8 mouse cellular contexts compared by ENCODE assay signal in genomic region chr2:127521172-127522005, GRCm38 (mm10). TPM values are rescaled to one million over a fixed set of nuclear protein-coding genes. Genes with fewer than 3 reads are reported as not detected.
DNase-seq lines count a peak whose midpoint lies in the region; ATAC-seq and TF ChIP-seq lines count a peak whose summit lies in the region.

No protein-coding gene starts in this region.

- no peak for TF ChIP-seq EP300 in heart, adult 2 months (IDR thresholded peaks at IDR 0.05; ENCODE audit: insufficient read depth, low read depth, low read length)
- no peak for TF ChIP-seq EP300 in stomach, postnatal 0 days (optimal IDR thresholded peaks at IDR 0.05)

- peak; percentile 39 for ATAC-seq in stomach, postnatal 0 days (ENCODE audit: low FRiP score, low TSS enrichment)
- ATAC-seq in megakaryocyte-erythroid progenitor cell, adult 5-6 weeks (replicated peaks; ENCODE audit: low FRiP score, low TSS enrichment, poor library complexity, severe bottlenecking): no peak

- H3K4me3 ChIP-seq in heart, adult 2 months: 0 out of 2 replicates have a peak overlapping the region, but pooled peaks have one; percentile 7
- H3K4me3 ChIP-seq in midbrain, embryonic 10.5 days: peak overlapping the region; percentile 55
- H3K4me3 ChIP-seq in stomach, postnatal 0 days (ENCODE audit: low read depth, low read length): peak overlapping the region; percentile 25

- H3K4me2 ChIP-seq in stomach, postnatal 0 days (replicated peaks; ENCODE audit: low read depth): peak overlapping the region; percentile 49

- TF ChIP-seq CTCF in heart, adult 2 months (IDR thresholded peaks at IDR 0.05): no peak
- no peak for TF ChIP-seq CTCF in stomach, postnatal 0 days (IDR thresholded peaks at IDR 0.05; ENCODE audit: low read depth)

- no peak for DNase-seq in heart, adult 2 months
- DNase-seq in heart, adult 9 months (ENCODE audit: low spot score in 2 of 2): no peak
- peak; percentile 92 for DNase-seq in cerebellum, adult 9-11 months
- peak; percentile 53 to 56 for DNase-seq in frontal cortex, postnatal 25 days (ENCODE audit: low spot score in 2 of 2)
- DNase-seq in layer of hippocampus, postnatal 36 days: peak; percentile 68 to 69
- peak; percentile 66 for DNase-seq in midbrain, embryonic 10.5 days (ENCODE audit: low spot score)
- peak; percentile 25 for DNase-seq in stomach, postnatal 0 days (ENCODE audit: low spot score)

- no peaks in the 10 kb centered on the region for H3K79me2 ChIP-seq in heart, adult 2 months (replicated peaks; ENCODE audit: control insufficient read depth, insufficient read depth, low read length)

- no peaks in the 10 kb centered on the region for H3K36me3 ChIP-seq in heart, adult 2 months (ENCODE audit: control insufficient read depth, insufficient read depth, low read length)
- no peaks in the 10 kb centered on the region for H3K36me3 ChIP-seq in midbrain, embryonic 10.5 days
- no peaks in the 10 kb centered on the region for H3K36me3 ChIP-seq in stomach, postnatal 0 days (ENCODE audit: control insufficient read depth, insufficient read depth, low read length)

- intact Hi-C loops in heart, adult 2 months (cut with DNase I): no loop called here

- H3K9ac ChIP-seq in heart, adult 2 months (ENCODE audit: low read depth, low read length): no peak overlapping the region
- peak overlapping the region; percentile 45 for H3K9ac ChIP-seq in stomach, postnatal 0 days (ENCODE audit: low read length)

- no peaks in the 10 kb centered on the region for H3K9me3 ChIP-seq in midbrain, embryonic 10.5 days (replicated peaks)
- no peaks in the 10 kb centered on the region for H3K9me3 ChIP-seq in stomach, postnatal 0 days (ENCODE audit: control insufficient read depth, low read length)

- peaks cover 3% of the 10 kb centered on the region; the same call in 1 of the 2 replicates for H3K4me1 ChIP-seq in heart, adult 2 months (ENCODE audit: control insufficient read depth, insufficient read depth, low read length)
- H3K4me1 ChIP-seq in midbrain, embryonic 10.5 days: peaks cover 48% of the 10 kb centered on the region
- no peaks in the 10 kb centered on the region; the same call in 1 of the 2 replicates for H3K4me1 ChIP-seq in stomach, postnatal 0 days (replicated peaks; ENCODE audit: control insufficient read depth, insufficient read depth)

- no peak for TF ChIP-seq POLR2A in heart, adult 2 months (IDR thresholded peaks at IDR 0.05; ENCODE audit: insufficient read depth, low read depth, low read length)

- H3K27ac ChIP-seq in heart, adult 2 months: no peak overlapping the region
- peak overlapping the region; percentile 80 for H3K27ac ChIP-seq in midbrain, embryonic 10.5 days (replicated peaks)
- H3K27ac ChIP-seq in stomach, postnatal 0 days (replicated peaks): no peak overlapping the region

- H3K27me3 ChIP-seq in heart, adult 2 months (ENCODE audit: control insufficient read depth, insufficient read depth, low read length): no peaks in the 10 kb centered on the region
- peaks cover 7% of the 10 kb centered on the region for H3K27me3 ChIP-seq in midbrain, embryonic 10.5 days (ENCODE audit: low read depth, poor library complexity, severe bottlenecking)
- H3K27me3 ChIP-seq in stomach, postnatal 0 days (ENCODE audit: control insufficient read depth, insufficient read depth, low read length): no peaks in the 10 kb centered on the region

- 7% methylated on average over 18 of the region's 18 CpGs for WGBS in heart, adult 2 months
- under 1% methylated on average over 18 of the region's 18 CpGs for WGBS in midbrain, embryonic 10.5 days
- 5% methylated on average over 17 of the region's 18 CpGs for WGBS in stomach, postnatal 0 days

RNA-seq across cellular contexts. Expression of gene Kcnip3, which starts 0.5 kb away (rescaled TPM):
- 1 to 10 TPM; 1.1 to 1.3 TPM for total RNA-seq in heart, adult 2 months (2021)
- polyA plus RNA-seq in heart, adult 2 months (2012; rRNA removed): 1.2 and 1.3 TPM in 2 replicates
- total RNA-seq in layer of hippocampus, postnatal 36 days (2021): 10 to 100 TPM; 59.6 to 61.7 TPM
- polyA plus RNA-seq in midbrain, embryonic 10.5 days (2016; fragmentation: Nextera tagmentation; extraction: Ambion mirVana): 1.8 and 2.6 TPM in 2 replicates
- polyA plus RNA-seq in stomach, postnatal 0 days (2015; fragmentation: Nextera tagmentation; extraction: Ambion mirVana): 1.2 TPM in 2 replicates
- not detected in 2 replicates for total RNA-seq in megakaryocyte-erythroid progenitor cell, adult 5-6 weeks (2014; fragmentation: Nextera tagmentation)
- total RNA-seq in megakaryocyte-erythroid progenitor cell, adult 5-6 weeks (2017): 0.15 TPM in 1 of 2 replicates, not detected in the other

RNA-seq across cellular contexts. Expression of gene Prom2, which starts 19.9 kb away (rescaled TPM):
- total RNA-seq in heart, adult 2 months (2021): not detected
- polyA plus RNA-seq in heart, adult 2 months (2012; rRNA removed): 0.06 and 0.14 TPM in 2 replicates
- under 1 TPM; 0.07 to 0.08 TPM for total RNA-seq in layer of hippocampus, postnatal 36 days (2021)
- polyA plus RNA-seq in midbrain, embryonic 10.5 days (2016; fragmentation: Nextera tagmentation; extraction: Ambion mirVana): 0.28 and 0.43 TPM in 2 replicates
- 17.2 and 20.5 TPM in 2 replicates for polyA plus RNA-seq in stomach, postnatal 0 days (2015; fragmentation: Nextera tagmentation; extraction: Ambion mirVana)
- total RNA-seq in megakaryocyte-erythroid progenitor cell, adult 5-6 weeks (2014; fragmentation: Nextera tagmentation): not detected in 2 replicates
- total RNA-seq in megakaryocyte-erythroid progenitor cell, adult 5-6 weeks (2017): not detected in 2 replicates

Comparison
In these comparisons a context has a peak if more than half of its experiments do, and no peak if none do; other contexts are left out.
1. DNase-seq: peak in cerebellum, adult 9-11 months (single experiment), frontal cortex, postnatal 25 days (2 of 2), layer of hippocampus, postnatal 36 days (2 of 2), midbrain, embryonic 10.5 days (single experiment) and stomach, postnatal 0 days (single experiment); none in heart, adult 2 months (0 of 2) and heart, adult 9 months (0 of 2).
2. RNA of gene Kcnip3, which starts 0.5 kb away (total RNA-seq): 59.6 to 61.7 TPM in layer of hippocampus, postnatal 36 days; 1.1 to 1.3 TPM in heart, adult 2 months and 0.15 TPM in megakaryocyte-erythroid progenitor cell, adult 5-6 weeks; every median in the first group is over 10 times any median in the second.
3. Peak in every context shown above with its lines, with median percentiles within 50 percentile points of each other: H3K4me3 ChIP-seq.